Mouse (Mus musculus): ENCODE measurements around the gene Ube2g2. TPM values are rescaled to one million over a fixed set of nuclear protein-coding genes. Genes with fewer than 3 reads are reported as not detected.

Gene Ube2g2
- total RNA-seq, 2 experiments from 2014 or later: 81.6 to 95.4 TPM

GRCm38 (mm10) chr10:77589117-77589516 is 33.0 kb upstream of the Ube2g2 start:
- TF ChIP-seq CTCF (conservative IDR thresholded peaks at IDR 0.05): no peak
- Histone ChIP-seq H3K4me3 (no peak overlapping the region), H3K27ac (peak overlapping the region; percentile 43; the same call in 1 of the 2 replicates)
- no peak for DNase-seq (ENCODE audit: low spot score in 2 of 2)

GRCm38 (mm10) chr10:77589749-77590148 is 32.3 kb upstream of the Ube2g2 start:
- no peak for TF ChIP-seq CTCF (conservative IDR thresholded peaks at IDR 0.05)
- DNase-seq (ENCODE audit: low spot score in 2 of 2): no peak
- Histone ChIP-seq H3K4me3 (no peak overlapping the region), H3K27ac (peak overlapping the region; percentile 43; the same call in 1 of the 2 replicates)

- DNase-seq (ENCODE audit: low spot score in 2 of 2): no peak
- TF ChIP-seq CTCF (conservative IDR thresholded peaks at IDR 0.05): peak; percentile 83
- Histone ChIP-seq H3K4me3 (no peak overlapping the region), H3K27ac (peak overlapping the region; percentile 43; the same call in 1 of the 2 replicates)
Measured at GRCm38 (mm10) chr10:77590812-77591211, 31.3 kb upstream of the Ube2g2 start.

GRCm38 (mm10) chr10:77591546-77591945 is 30.5 kb upstream of the Ube2g2 start:
- DNase-seq (ENCODE audit: low spot score in 2 of 2): peak in 1 of 2 experiments; percentile 63
- TF ChIP-seq CTCF (conservative IDR thresholded peaks at IDR 0.05): no peak
- Histone ChIP-seq H3K27ac (peak overlapping the region; percentile 29; the same call in 1 of the 2 replicates), H3K4me3 (no peak overlapping the region)

- TF ChIP-seq CTCF (conservative IDR thresholded peaks at IDR 0.05): no peak
- Histone ChIP-seq H3K4me3 (no peak overlapping the region), H3K27ac (no peak overlapping the region)
- no peak for DNase-seq (ENCODE audit: low spot score in 2 of 2)
Measured at GRCm38 (mm10) chr10:77596060-77596459, 26.0 kb upstream of the Ube2g2 start.

- no peak for TF ChIP-seq CTCF (conservative IDR thresholded peaks at IDR 0.05)
- DNase-seq (ENCODE audit: low spot score in 2 of 2): no peak
- no peak overlapping the region for H3K4me3 ChIP-seq
- H3K27ac ChIP-seq: no peak overlapping the region
Measured at GRCm38 (mm10) chr10:77603021-77603420, 19.1 kb upstream of the Ube2g2 start.

- peak; percentile 70 for TF ChIP-seq CTCF (conservative IDR thresholded peaks at IDR 0.05)
- no peak for DNase-seq (ENCODE audit: low spot score in 2 of 2)
- H3K4me3 ChIP-seq: no peak overlapping the region
- H3K27ac ChIP-seq: no peak overlapping the region
Measured at GRCm38 (mm10) chr10:77604111-77604510, 18.0 kb upstream of the Ube2g2 start.

- Histone ChIP-seq H3K4me3 (no peak overlapping the region), H3K27ac (peak overlapping the region; percentile 99; the same call in 1 of the 2 replicates)
- TF ChIP-seq CTCF (conservative IDR thresholded peaks at IDR 0.05): no peak
- DNase-seq (ENCODE audit: low spot score in 2 of 2): no peak
Measured at GRCm38 (mm10) chr10:77604958-77605357, 17.1 kb upstream of the Ube2g2 start.

- peak overlapping the region; percentile 63; the same call in 1 of the 2 replicates for H3K4me3 ChIP-seq
- TF ChIP-seq CTCF (conservative IDR thresholded peaks at IDR 0.05): peak; percentile 72
- DNase-seq (ENCODE audit: low spot score in 2 of 2): no peak
- peak overlapping the region; percentile 99 for H3K27ac ChIP-seq
Measured at GRCm38 (mm10) chr10:77605368-77605767, 16.7 kb upstream of the Ube2g2 start.

GRCm38 (mm10) chr10:77605908-77606826 is 15.9 kb upstream of the Ube2g2 start, which contains the start of the genes Sumo3 and Gm49325:
Sumo3 (plus strand) TSS chr10:77606097.
Gm49325 (plus strand) TSS chr10:77606197.
- H3K27ac ChIP-seq: peak within 1 kb of the TSS; percentile 99
- peak within 1 kb of the TSS; percentile 63 for H3K4me3 ChIP-seq
- DNase-seq (ENCODE audit: low spot score in 2 of 2): peak; percentile 94
- TF ChIP-seq CTCF (conservative IDR thresholded peaks at IDR 0.05): no peak

GRCm38 (mm10) chr10:77606855-77607254 is 15.2 kb upstream of the Ube2g2 start:
- TF ChIP-seq CTCF (conservative IDR thresholded peaks at IDR 0.05): no peak
- Histone ChIP-seq H3K27ac (peak overlapping the region; percentile 99), H3K4me3 (peak overlapping the region; percentile 63)
- no peak for DNase-seq (ENCODE audit: low spot score in 2 of 2)

- peak overlapping the region; percentile 63; the same call in 1 of the 2 replicates for H3K4me3 ChIP-seq
- no peak for DNase-seq (ENCODE audit: low spot score in 2 of 2)
- TF ChIP-seq CTCF (conservative IDR thresholded peaks at IDR 0.05): no peak
- H3K27ac ChIP-seq: peak overlapping the region; percentile 53
Measured at GRCm38 (mm10) chr10:77607441-77607840, 14.6 kb upstream of the Ube2g2 start.

- no peak for DNase-seq (ENCODE audit: low spot score in 2 of 2)
- Histone ChIP-seq H3K4me3 (no peak overlapping the region), H3K27ac (peak overlapping the region; percentile 85)
- TF ChIP-seq CTCF (conservative IDR thresholded peaks at IDR 0.05): no peak
Measured at GRCm38 (mm10) chr10:77608589-77608988, 13.5 kb upstream of the Ube2g2 start.
